Mouse (Mus musculus): ENCODE results near the gene Hist1h2ae.
"Not testable (repeated sequence)": the region's sequence is repeated elsewhere in the genome, so short reads cannot be mapped to it uniquely, and the experiment has no call there.

The Hist1h2ae gene

DNA sequence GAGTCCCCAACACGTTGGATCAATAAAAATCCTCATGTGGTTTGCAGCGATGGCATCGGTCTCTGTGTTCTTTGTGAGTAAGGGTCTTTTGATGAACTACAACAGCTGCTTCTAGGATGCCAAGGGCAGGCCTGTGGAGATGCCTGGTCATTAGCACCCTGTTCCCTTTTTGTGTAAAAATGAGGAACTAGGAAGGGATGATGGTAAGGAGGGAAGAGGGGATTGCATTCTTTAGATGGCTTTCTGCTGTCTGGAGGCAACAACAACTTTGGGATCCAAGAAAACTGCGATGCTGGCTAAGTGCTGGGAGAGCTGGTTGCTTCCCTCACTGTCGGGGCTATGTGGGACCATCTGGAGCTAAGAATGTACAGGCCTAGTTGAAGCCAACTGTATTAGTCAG is 32.8 kb downstream of the Hist1h2ae start:
- DNase-seq (ENCODE audit: low spot score) = no peak

DNA sequence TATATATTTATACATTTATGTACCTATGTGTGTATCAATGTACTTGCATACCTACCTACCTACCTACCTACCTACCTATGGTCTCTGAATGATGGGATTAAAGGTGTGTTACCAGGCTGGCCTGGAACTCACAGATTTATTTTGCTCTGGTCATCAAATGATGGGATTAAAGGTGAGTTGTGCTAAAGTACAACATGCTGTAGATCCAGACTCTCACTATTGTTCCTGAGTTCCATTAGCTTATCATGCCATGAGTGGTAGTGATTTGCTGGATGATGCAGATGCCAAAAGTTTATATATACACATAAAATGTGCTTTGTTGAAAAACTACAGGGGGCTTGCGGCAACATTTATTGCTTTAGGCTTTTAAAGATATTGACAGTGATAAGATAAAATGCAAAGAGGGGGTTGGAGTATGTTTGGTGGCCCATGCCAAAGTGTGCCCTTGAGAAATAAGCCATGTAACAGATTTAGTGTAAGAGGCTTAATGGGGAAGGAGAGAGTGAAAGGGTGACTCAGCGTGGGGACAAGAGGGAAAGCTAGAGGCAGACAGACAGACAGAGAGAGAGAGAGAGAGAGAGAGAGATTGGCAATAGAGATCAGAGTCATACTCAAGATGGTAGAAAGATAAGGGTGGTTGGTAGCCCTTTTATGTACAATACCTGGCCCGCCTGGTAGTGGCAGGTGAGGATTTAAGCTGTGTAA is 33.9 kb downstream of the Hist1h2ae start:
- no peak for DNase-seq (ENCODE audit: low spot score)

DNA sequence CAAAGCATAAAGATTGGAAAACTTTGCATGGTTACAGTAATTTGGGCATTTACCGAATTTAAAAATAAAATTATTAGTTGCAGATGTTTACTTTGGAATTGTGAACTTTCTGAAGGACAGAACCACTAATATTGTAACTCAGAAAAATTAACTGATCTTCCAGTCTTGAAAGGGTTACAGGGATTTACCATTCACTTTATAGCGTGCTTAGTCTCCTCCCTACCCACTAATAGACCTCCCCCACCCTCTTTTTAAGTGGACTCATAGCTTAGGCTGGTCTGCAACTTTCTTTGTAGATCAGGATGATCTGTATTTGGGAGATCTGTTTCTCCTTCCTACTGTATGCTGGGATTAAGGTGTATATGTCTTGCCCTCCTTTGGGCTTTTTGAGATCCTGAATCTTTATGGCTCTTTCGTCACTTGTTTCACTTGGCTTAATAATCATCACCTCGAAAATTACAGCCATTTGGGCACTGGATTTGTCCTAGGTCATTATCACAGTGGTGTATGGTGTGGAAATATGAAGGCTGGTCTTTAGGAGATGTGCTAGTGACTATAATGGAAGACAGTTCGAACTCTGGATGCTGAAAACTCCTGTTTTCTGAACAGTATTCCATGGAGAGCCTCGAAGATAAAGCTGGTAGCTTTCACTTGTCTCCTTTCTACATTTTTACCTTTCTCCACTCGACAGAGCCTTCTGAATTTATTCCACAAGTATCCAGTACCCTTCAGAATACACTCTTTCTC is 34.8 kb downstream of the Hist1h2ae start:
- no peak for DNase-seq (ENCODE audit: low spot score)

DNA sequence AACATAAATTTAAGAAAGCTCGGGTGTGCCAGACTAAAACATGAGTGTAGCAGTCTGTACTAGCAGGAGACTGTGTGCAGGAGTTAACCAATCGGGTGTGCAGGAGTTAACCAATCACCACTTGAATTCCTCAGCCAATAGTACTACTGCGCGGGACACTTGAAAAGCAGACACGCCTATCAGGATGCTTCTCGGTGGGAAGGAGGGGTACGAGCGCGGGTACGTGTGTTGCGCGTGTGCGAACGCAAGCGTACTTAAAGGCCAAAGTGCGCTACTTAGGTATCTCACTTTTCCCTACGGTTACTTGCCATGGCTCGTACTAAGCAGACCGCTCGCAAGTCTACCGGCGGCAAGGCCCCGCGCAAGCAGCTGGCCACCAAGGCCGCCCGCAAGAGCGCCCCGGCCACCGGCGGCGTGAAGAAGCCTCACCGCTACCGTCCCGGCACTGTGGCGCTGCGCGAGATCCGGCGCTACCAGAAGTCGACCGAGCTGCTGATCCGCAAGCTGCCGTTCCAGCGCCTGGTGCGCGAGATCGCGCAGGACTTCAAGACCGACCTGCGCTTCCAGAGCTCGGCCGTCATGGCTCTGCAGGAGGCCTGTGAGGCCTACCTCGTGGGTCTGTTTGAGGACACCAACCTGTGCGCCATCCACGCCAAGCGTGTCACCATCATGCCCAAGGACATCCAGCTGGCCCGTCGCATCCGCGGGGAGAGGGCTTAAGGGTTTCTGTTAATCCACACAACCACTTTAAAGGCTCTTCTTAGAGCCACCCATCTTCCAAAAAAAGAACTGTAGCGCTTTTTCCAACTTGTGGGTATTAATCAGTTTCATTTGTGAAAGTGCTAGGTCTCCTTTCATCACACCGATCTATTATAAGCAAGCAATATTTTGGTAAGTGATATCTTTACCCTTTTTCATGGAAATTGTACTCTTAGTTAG is 35.6 kb downstream of the Hist1h2ae start, which contains the start of gene Hist1h3g:
Gene Hist1h3g (plus strand): TSS at position 286 of the 939 bp plus-strand sequence.
- peak; percentile 78 for DNase-seq (ENCODE audit: low spot score)

DNA sequence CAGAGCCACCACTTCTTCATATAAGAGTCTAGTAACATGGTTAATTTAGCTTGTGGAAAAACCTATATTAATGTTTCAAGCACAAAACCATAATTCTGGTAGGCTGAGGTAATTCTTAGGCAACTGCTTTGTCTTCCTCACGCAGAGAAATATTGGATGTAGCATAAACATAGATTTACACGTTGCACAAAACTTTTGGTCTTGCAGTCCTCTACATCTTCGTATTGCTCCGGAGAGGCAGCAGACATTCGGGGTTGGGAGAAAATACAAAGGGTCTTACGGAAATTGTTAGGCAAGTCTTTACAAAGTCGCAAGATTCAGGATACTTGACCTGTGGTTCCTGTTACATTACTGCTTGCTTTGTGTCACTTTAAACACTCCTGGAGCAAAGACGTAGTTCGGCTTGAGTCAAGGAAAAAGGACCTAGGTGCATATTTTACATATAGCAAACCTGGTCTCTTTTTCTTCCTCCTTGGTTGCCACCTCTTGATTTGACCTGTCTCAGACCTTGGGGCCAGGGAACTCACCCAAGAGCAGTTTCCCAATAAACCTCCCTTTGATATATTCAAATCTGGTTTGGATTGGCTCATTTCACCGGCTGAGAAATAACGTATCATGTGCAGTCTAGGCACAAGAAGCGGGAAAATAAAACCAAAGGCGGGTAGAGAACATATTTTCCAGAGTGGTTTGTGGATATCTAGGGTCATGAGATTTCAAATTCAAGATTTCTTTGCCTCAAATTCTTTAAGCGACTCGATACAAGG is 36.5 kb downstream of the Hist1h2ae start:
- no peak for DNase-seq (ENCODE audit: low spot score)

DNA sequence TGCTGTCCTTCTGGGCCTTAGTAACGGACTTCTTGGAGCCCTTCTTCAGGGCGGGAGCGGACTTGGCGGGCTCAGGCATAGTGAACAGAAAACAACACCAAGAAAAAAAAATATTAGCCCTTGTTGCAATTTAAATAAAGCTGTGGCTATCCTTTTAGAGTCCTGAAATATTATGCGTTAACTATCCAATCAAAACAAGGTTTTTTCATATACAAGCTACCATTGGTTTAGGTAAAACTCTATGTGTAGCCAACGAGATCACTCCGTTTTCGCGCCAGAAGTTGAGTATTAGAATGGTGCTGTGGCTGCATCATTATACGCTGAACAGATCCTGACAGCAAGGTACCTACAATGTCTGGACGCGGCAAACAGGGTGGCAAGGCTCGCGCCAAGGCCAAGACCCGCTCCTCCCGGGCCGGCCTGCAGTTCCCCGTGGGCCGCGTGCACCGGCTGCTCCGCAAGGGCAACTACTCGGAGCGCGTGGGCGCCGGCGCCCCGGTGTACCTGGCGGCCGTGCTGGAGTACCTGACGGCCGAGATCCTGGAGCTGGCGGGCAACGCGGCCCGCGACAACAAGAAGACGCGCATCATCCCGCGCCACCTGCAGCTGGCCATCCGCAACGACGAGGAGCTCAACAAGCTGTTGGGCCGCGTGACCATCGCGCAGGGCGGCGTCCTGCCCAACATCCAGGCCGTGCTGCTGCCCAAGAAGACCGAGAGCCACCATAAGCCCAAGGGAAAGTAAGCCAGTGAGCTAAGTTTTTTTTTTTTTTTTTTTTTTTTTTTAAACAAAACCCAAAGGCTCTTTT is 37.3 kb downstream of the Hist1h2ae start, which contains the start of gene Hist1h2af:
Gene Hist1h2af (plus strand): TSS at position 347 of the 808 bp plus-strand sequence.
- not testable (repeated sequence) for DNase-seq (ENCODE audit: low spot score)

DNA sequence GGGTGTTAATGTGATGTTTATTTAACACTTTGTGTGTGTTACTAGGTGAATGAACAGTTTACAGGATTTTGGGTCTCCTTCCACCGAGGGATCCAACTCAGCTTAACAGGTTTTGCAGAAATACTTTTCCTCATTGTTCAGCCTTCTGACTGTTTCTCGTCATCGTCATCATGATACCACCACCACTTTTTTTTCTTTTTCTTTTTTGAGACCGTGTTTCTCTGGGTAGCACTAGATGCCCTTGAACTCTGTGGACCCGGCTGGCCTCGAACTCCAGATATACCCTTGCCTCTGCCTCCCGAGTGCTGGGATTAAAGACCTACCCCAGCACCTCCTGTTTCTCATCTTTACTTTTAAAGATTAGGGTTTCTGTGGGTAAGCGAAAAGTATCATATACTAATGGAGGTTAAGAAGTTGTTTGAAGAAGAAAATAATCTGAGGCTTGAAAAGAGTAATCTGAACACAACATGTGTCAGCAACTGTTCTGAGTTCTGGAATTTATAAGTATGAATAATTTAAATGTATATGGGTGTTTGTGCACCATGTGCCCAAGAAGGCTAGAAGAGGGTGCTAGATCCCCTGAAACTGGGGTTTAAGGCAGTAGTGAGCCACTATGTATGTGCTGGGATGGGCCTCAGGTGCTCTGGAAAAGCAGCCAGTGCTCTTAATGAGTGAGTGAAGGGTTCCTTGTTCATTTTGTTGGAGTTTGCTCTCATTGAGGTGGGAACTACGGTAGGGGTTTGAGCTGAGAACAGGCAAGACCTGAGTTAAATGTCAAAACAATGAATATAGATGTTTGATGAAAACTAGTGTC is 38.6 kb downstream of the Hist1h2ae start:
- DNase-seq (ENCODE audit: low spot score) = no peak

DNA sequence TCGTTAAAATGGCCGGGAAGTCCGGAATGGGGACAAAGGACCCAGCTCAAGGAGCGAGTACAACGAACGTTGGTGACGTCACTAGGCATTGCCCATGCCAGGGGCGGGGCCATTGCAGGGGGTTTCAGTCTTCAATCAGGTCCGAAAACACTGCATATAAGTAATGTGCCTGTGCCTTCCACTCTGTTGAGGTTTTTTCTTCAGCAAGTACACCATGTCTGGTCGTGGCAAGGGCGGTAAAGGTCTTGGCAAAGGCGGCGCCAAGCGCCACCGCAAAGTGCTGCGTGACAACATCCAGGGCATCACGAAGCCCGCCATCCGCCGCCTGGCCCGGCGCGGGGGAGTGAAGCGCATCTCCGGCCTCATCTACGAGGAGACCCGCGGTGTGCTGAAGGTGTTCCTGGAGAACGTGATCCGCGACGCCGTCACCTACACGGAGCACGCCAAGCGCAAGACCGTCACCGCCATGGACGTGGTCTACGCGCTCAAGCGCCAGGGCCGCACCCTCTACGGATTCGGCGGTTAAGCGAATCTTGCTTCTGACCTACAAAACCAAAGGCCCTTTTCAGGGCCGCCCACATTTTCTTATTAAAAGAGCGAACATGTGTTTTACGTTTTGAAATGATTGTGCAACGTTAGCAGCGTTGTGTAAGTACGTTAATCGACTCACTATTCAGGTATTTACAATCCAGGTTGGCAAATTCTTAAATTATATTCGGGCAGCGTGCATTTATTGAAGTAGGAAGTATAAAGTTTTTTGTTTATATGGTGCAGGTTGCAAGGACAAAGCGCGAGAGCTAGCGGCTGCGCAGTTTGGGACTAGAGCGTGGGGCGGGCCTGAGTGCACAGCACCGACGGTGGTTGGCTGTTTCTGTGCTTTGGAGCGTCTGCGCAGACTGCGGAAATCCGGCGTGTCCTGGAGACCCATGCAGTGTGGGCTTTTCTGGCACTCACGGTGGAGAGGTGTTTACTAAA is 39.8 kb downstream of the Hist1h2ae start, which contains the start of gene Hist1h4h:
Gene Hist1h4h (plus strand): TSS at position 150 of the 975 bp plus-strand sequence.
- DNase-seq (ENCODE audit: low spot score) = peak; percentile 97

DNA sequence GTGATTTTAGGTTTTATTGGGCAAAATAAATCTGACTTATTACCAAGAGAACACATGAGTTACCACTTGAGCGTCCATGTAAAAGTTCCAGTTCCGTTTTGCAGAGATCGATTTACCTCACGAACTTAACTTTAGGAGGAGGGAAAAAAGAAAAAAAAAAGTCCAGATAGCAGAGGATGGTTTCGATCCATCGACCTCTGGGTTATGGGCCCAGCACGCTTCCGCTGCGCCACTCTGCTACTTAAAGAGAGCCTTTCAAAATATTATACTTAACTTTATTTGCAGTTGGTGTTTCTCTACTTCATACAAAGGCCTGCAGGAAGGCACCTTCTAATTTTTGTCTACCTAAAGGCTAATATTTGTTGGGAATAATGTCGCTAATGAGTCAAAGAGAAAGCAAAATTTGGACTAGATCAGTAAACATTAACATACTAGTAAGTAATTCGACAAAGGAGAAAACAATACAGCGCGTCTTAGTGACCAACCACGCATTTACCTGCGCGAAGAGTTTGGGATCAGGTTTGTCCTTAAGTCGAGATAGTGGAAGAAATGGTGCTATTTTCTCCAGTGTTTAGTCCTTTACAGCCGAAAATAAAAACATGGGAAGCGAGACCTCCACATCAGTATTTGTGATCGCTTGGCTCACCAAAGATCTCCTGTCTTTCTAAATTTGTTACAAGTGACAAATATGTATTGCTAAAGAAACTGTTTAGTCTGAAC is 40.7 kb downstream of the Hist1h2ae start:
- DNase-seq (ENCODE audit: low spot score) = no peak

DNA sequence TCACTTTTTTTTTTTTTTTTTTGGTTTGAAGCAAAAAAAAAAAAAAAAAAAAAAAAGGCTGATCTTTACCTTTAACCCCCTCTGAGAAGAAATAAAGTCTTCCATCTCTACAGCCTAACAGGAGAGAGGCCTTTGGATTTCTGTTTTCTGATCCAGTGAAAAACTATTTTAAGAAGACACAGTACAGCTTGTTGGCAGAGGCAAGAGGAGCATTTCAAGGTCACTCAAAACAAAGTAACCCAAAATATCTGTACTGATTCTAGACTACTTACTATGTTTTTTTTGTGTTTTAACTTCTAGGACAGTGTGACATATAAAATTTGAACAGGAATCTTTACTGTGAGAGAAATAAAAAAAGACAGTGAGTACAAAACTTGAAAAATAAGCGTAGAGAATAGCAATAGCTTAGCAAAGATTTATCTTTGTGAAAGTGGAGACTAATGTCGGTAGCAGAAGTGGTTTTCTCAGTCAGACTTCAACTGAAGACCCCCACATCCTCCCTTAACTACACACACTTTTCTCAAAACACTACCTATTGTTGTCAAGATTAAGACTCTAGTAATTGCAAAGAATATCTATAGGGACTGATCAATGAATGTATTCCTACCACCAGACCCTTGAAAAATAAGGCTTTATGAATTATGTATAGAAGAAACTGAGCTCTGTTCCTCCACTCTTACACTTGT is 41.4 kb downstream of the Hist1h2ae start:
- no peak for DNase-seq (ENCODE audit: low spot score)

DNA sequence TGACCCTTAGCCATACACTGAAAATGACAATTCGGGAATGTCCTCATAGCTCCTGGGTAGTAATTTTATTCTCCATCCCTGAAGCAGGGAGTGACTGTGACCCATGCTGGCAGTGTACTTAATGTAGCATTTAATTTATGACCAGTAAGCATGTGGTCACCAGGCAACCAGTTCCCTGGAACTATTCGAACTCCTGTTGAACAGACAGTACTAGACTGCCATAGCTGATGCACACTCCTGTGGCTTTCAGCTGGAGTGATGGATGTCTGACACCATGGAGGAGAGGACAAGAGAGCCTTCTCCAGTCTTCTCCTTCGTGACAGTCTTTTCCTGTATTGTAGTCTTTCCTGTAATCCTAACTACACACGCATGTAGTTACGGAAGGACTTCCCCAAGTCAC is 42.0 kb downstream of the Hist1h2ae start:
- DNase-seq (ENCODE audit: low spot score) = no peak

DNA sequence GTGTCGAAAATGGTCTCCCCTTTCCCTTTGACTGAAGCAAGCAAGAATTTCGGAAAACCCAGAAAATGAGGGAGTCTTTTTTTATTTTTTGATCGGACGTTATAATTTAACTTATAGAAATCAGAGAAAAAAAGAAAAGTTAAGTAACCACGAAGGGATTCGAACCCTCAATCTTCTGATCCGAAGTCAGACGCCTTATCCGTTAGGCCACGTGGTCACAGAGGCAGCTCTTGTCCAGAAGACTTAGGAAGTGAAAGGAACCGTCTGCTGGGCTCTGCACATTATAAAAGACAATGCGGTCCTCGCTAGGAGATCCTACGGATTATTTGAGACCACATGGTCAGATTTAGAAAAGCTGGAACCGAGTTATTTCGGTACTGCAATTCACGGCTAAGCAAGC is 44.7 kb downstream of the Hist1h2ae start:
- peak; percentile 94 for DNase-seq (ENCODE audit: low spot score)

DNA sequence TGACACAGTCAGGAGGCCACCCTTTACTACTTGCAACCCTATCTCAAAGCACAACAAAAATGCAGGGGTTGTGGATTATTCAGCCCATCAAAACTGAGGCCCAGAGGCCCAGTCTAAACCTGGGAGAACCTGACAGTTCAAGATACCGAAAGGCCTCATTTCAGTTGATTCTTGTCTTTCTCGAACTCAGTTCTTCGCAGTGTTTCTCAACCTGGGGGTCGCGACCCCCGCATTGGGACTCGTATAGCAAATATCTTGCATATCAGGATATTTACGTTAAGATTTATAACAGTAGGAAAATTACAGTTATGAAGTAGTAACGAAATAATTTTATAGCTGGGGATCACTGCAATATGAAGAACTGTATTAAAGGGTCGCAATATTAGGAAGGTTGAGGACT is 45.1 kb downstream of the Hist1h2ae start:
- no peak for DNase-seq (ENCODE audit: low spot score)

DNA sequence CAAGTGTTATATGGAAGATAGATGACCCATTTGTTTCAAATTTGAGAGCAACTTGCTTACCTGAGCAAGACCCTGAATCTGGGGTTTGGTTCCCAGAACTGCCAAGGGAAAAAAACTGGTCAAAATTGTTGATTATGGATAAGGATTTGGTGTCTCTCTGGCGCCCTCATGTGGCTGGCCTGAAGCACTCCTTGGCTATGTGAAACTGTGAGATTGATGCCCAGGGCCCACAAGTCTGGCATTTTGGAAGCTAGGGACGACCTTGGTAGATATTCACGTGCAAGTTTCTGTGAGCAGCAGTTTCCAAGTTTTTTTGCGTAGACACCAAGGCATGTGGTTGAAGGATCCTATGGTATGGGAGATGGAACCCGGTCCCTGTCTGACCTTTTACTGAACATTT is 46.4 kb downstream of the Hist1h2ae start:
- no peak for DNase-seq (ENCODE audit: low spot score)

DNA sequence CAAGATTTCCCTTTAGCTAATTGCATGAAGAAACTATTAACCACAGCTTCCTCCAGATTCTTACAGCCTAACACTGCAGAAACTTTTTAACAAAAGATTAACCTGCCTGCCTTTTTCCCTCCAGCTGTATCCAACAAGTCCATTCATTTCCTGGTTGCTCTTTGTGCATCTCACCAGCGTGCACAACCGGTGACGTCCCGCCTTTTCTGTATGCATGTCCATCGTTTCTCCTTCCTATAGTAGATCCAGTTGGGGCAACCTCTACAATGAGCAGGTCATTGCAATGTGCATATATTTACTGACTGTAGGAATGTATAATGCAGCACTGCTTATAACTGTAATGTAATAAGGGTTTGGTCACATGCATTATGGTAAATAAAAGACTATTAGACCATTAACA is 47.0 kb downstream of the Hist1h2ae start:
- DNase-seq (ENCODE audit: low spot score) = no peak

DNA sequence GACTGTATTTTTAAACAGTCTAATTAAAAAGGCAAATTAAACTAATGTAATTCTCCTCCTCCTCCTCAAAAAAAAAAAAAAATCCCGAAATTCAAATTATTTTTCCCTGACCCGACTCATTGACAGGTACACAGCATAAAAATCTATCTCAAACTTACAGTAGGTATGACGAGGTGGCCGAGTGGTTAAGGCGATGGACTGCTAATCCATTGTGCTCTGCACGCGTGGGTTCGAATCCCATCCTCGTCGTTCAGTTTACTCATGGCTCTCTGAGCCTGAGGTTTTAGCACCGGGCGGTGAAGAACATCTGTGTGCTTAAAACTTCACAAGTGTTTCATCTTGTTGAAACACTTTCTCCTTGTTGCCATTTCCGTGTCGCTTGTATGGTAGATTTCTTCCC is 49.3 kb downstream of the Hist1h2ae start:
- no peak for DNase-seq (ENCODE audit: low spot score)
